Mouse (Mus musculus) liver, adult 2 months (tissue): ENCODE results near the gene Cib4.

Source experiments
- CTCF ChIP-seq: fragments of 200-500 bp; IDR thresholded peaks from 2 replicates; pipeline ENCODE4 v1.5.1; 2011; ENCODE audit warnings: low read depth, low read length, control low read depth
- POLR2A ChIP-seq: fragments of 200-500 bp; IDR thresholded peaks from 2 replicates; pipeline ENCODE4 v1.6.1; 2011; ENCODE audit warnings: low read length, control low read depth; ENCODE audit not compliant: insufficient read depth; ENCODE audit errors: extremely low read depth

- no peak for TF ChIP-seq CTCF
- TF ChIP-seq POLR2A = no peak
Observed at GRCm38 (mm10) chr5:30580725-30581124, 35.1 kb upstream of the Cib4 start.
